Mouse (Mus musculus): Measurements from ENCODE around the gene Ncaph.

DNA sequence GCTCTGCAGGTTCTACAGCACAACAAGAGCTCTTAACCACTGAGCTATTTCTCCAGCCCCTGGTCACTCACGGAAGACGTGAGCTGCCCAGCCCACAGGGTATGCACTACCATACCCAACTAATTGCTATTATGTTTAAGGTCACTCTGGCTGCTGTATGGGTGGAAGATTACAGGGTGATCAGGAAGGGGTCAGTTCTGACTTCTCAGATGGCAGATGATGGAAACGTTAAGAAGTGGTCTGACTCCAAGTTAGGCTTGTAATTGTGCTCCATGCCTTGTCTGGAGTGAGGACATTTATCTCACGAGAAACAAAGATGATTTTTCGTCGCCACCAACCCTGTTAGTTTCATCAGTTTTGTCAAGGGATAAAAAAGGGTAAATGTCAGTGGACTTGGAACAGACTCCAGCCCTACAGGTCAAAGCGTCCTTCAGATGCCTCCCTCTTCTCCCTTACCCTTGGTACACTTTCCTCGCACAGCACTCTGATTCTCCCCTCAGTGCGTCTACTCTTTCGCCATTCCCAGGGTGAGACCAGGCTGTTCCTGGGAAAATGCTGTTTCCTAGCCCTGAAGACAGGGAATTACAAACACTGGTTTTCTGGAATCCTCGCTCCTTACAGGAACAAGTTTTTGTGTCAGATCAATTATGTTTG is 63.8 kb downstream of the Ncaph start:
- TF ChIP-seq POLR2A (IDR thresholded peaks at IDR 0.05; ENCODE audit: borderline replicate concordance, extremely low read depth, insufficient read depth, insufficient read length, poor library complexity, severe bottlenecking) (no peak), CTCF (IDR thresholded peaks at IDR 0.05; ENCODE audit: borderline replicate concordance, extremely low read depth, insufficient read depth, insufficient read length) (no peak)

Data from brain, embryonic 14.5 days (tissue).